Mouse (Mus musculus): ENCODE data around the gene Hist2h2aa1. TPM values are rescaled to one million over a fixed set of nuclear protein-coding genes. Genes with fewer than 3 reads are reported as not detected.
"Not testable (repeated sequence)": the region's sequence is repeated elsewhere in the genome, so short reads cannot be mapped to it uniquely, and the experiment has no call there.

Gene Hist2h2aa1
- polyA plus RNA-seq, 1 experiment from 2014 or later = 17.4 TPM

- no peak overlapping the region for H3K4me3 ChIP-seq (ENCODE audit: low read depth, low read length)
- ATAC-seq (ENCODE audit: low FRiP score) (no peak), DNase-seq (ENCODE audit: low spot score, missing footprints) (no peak)
- no peaks in the 10 kb centered on the region for H3K36me3 ChIP-seq (ENCODE audit: control insufficient read depth, insufficient read depth, low read length)
- no peak overlapping the region for H3K4me2 ChIP-seq
- no peak overlapping the region for H3K9ac ChIP-seq (ENCODE audit: low read length)
- WGBS = 18% methylated on average over 15 of the region's 15 CpGs
- H3K27me3 ChIP-seq (ENCODE audit: control insufficient read depth, insufficient read depth, low read length) = no peaks in the 10 kb centered on the region
- no peak overlapping the region for H3K27ac ChIP-seq (ENCODE audit: low read depth, low read length)
- no peaks in the 10 kb centered on the region for H3K9me3 ChIP-seq (ENCODE audit: control insufficient read depth, low read length)
- H3K4me1 ChIP-seq (ENCODE audit: control insufficient read depth, insufficient read depth, low read length) = no peaks in the 10 kb centered on the region
These were observed 36.1 kb upstream of the Hist2h2aa1 start for GRCm38 (mm10) chr3:96209242-96209641.

- H3K4me1 ChIP-seq (ENCODE audit: control insufficient read depth, insufficient read depth, low read length) = peaks cover 19% of the 10 kb centered on the region
- H3K27me3 ChIP-seq (ENCODE audit: control insufficient read depth, insufficient read depth, low read length) = no peaks in the 10 kb centered on the region
- under 1% methylated on average over 12 of the region's 12 CpGs for WGBS
- DNase-seq (ENCODE audit: low spot score, missing footprints) (peak; percentile 95), ATAC-seq (ENCODE audit: low FRiP score) (peak; percentile 26; the same call in 1 of the 2 replicates)
- H3K4me2 ChIP-seq = peak overlapping the region; percentile 85
- H3K9ac ChIP-seq (ENCODE audit: low read length) = peak overlapping the region; percentile 94
- H3K4me3 ChIP-seq (ENCODE audit: low read depth, low read length) = peak overlapping the region; percentile 60
- no peaks in the 10 kb centered on the region for H3K9me3 ChIP-seq (ENCODE audit: control insufficient read depth, low read length)
- no peaks in the 10 kb centered on the region for H3K36me3 ChIP-seq (ENCODE audit: control insufficient read depth, insufficient read depth, low read length)
- peak overlapping the region; percentile 96 for H3K27ac ChIP-seq (ENCODE audit: low read depth, low read length)
These were observed 26.1 kb upstream of the Hist2h2aa1 start for GRCm38 (mm10) chr3:96219191-96219641.

GRCm38 (mm10) chr3:96219661-96220130 is 25.6 kb upstream of the Hist2h2aa1 start, which contains the start of the genes Bola1 and Hist2h2ab:
TSS of gene Bola1 (minus strand) at chr3:96219709.
TSS of gene Hist2h2ab (plus strand) at chr3:96219865.
- Histone ChIP-seq H3K4me1 (ENCODE audit: control insufficient read depth, insufficient read depth, low read length) (peaks cover 19% of the 10 kb centered on the region), H3K4me2 (peak within 1 kb of the TSS; percentile 85), H3K9me3 (ENCODE audit: control insufficient read depth, low read length) (no peaks in the 10 kb centered on the region), H3K27me3 (ENCODE audit: control insufficient read depth, insufficient read depth, low read length) (no peaks in the 10 kb centered on the region), H3K27ac (ENCODE audit: low read depth, low read length) (peak within 1 kb of the TSS; percentile 96), H3K4me3 (ENCODE audit: low read depth, low read length) (peak within 1 kb of the TSS; percentile 60), H3K9ac (ENCODE audit: low read length) (peak within 1 kb of the TSS; percentile 94), H3K36me3 (ENCODE audit: control insufficient read depth, insufficient read depth, low read length) (no peaks in the 10 kb centered on the region)
- WGBS = 0% methylated on average over 37 of the region's 37 CpGs
- DNase-seq (ENCODE audit: low spot score, missing footprints) (peak; percentile 98), ATAC-seq (ENCODE audit: low FRiP score) (peak; percentile 89)

- H3K4me2 ChIP-seq = peak overlapping the region; percentile 85
- peak overlapping the region; percentile 96 for H3K27ac ChIP-seq (ENCODE audit: low read depth, low read length)
- H3K27me3 ChIP-seq (ENCODE audit: control insufficient read depth, insufficient read depth, low read length); H3K36me3 ChIP-seq (ENCODE audit: control insufficient read depth, insufficient read depth, low read length); H3K9me3 ChIP-seq (ENCODE audit: control insufficient read depth, low read length): not testable (repeated sequence)
- DNase-seq (ENCODE audit: low spot score, missing footprints) (peak; percentile 97), ATAC-seq (ENCODE audit: low FRiP score) (peak; percentile 14)
- peaks cover 20% of the 10 kb centered on the region for H3K4me1 ChIP-seq (ENCODE audit: control insufficient read depth, insufficient read depth, low read length)
- under 1% methylated on average over 33 of the region's 47 CpGs for WGBS
- peak overlapping the region; percentile 94 for H3K9ac ChIP-seq (ENCODE audit: low read length)
- H3K4me3 ChIP-seq (ENCODE audit: low read depth, low read length) = peak overlapping the region; percentile 60
These were observed 25.0 kb upstream of the Hist2h2aa1 start for GRCm38 (mm10) chr3:96220131-96220764.

GRCm38 (mm10) chr3:96220765-96221639 is 24.3 kb upstream of the Hist2h2aa1 start, which contains the start of the genes Hist2h2ac and Hist2h2be:
TSS of gene Hist2h2ac (minus strand) at chr3:96220880.
TSS of gene Hist2h2be (plus strand) at chr3:96221119.
- Histone ChIP-seq H3K27me3 (ENCODE audit: control insufficient read depth, insufficient read depth, low read length) (no peaks in the 10 kb centered on the region), H3K4me2 (peak within 1 kb of the TSS; percentile 85), H3K4me3 (ENCODE audit: low read depth, low read length) (peak within 1 kb of the TSS; percentile 60), H3K9ac (ENCODE audit: low read length) (peak within 1 kb of the TSS; percentile 94), H3K9me3 (ENCODE audit: control insufficient read depth, low read length) (no peaks in the 10 kb centered on the region), H3K36me3 (ENCODE audit: control insufficient read depth, insufficient read depth, low read length) (no peaks in the 10 kb centered on the region), H3K4me1 (ENCODE audit: control insufficient read depth, insufficient read depth, low read length) (peaks cover 24% of the 10 kb centered on the region), H3K27ac (ENCODE audit: low read depth, low read length) (peak within 1 kb of the TSS; percentile 96)
- ATAC-seq (ENCODE audit: low FRiP score) (peak; percentile 88), DNase-seq (ENCODE audit: low spot score, missing footprints) (peak; percentile 98)
- WGBS = under 1% methylated on average over 43 of the region's 43 CpGs

GRCm38 (mm10) chr3:96221640-96222038 is 23.7 kb upstream of the Hist2h2aa1 start:
- WGBS = 14% methylated on average over 9 of the region's 9 CpGs
- H3K27ac ChIP-seq (ENCODE audit: low read depth, low read length) = peak overlapping the region; percentile 96
- peak overlapping the region; percentile 94 for H3K9ac ChIP-seq (ENCODE audit: low read length)
- H3K9me3 ChIP-seq (ENCODE audit: control insufficient read depth, low read length) = no peaks in the 10 kb centered on the region
- peaks cover 26% of the 10 kb centered on the region for H3K4me1 ChIP-seq (ENCODE audit: control insufficient read depth, insufficient read depth, low read length)
- H3K4me2 ChIP-seq = peak overlapping the region; percentile 85
- no peak for ATAC-seq (ENCODE audit: low FRiP score)
- peak overlapping the region; percentile 60 for H3K4me3 ChIP-seq (ENCODE audit: low read depth, low read length)
- peak; percentile 93 for DNase-seq (ENCODE audit: low spot score, missing footprints)
- no peaks in the 10 kb centered on the region for H3K27me3 ChIP-seq (ENCODE audit: control insufficient read depth, insufficient read depth, low read length)
- no peaks in the 10 kb centered on the region for H3K36me3 ChIP-seq (ENCODE audit: control insufficient read depth, insufficient read depth, low read length)

GRCm38 (mm10) chr3:96222774-96223173 is 22.5 kb upstream of the Hist2h2aa1 start:
- no peak for DNase-seq (ENCODE audit: low spot score, missing footprints)
- H3K27me3 ChIP-seq (ENCODE audit: control insufficient read depth, insufficient read depth, low read length) = no peaks in the 10 kb centered on the region
- peak overlapping the region; percentile 5 for H3K4me2 ChIP-seq
- no peak for ATAC-seq (ENCODE audit: low FRiP score)
- no peak overlapping the region for H3K27ac ChIP-seq (ENCODE audit: low read depth, low read length)
- H3K4me1 ChIP-seq (ENCODE audit: control insufficient read depth, insufficient read depth, low read length) = peaks cover 26% of the 10 kb centered on the region
- no peaks in the 10 kb centered on the region for H3K36me3 ChIP-seq (ENCODE audit: control insufficient read depth, insufficient read depth, low read length)
- no peak overlapping the region for H3K9ac ChIP-seq (ENCODE audit: low read length)
- no peak overlapping the region for H3K4me3 ChIP-seq (ENCODE audit: low read depth, low read length)
- 89% methylated on average over 4 of the region's 4 CpGs for WGBS
- H3K9me3 ChIP-seq (ENCODE audit: control insufficient read depth, low read length) = no peaks in the 10 kb centered on the region

- Histone ChIP-seq H3K9ac (ENCODE audit: low read length) (peak overlapping the region; percentile 18), H3K4me1 (ENCODE audit: control insufficient read depth, insufficient read depth, low read length) (peaks cover 21% of the 10 kb centered on the region), H3K27me3 (ENCODE audit: control insufficient read depth, insufficient read depth, low read length) (no peaks in the 10 kb centered on the region), H3K36me3 (ENCODE audit: control insufficient read depth, insufficient read depth, low read length) (no peaks in the 10 kb centered on the region), H3K4me3 (ENCODE audit: low read depth, low read length) (no peak overlapping the region), H3K9me3 (ENCODE audit: control insufficient read depth, low read length) (no peaks in the 10 kb centered on the region), H3K27ac (ENCODE audit: low read depth, low read length) (no peak overlapping the region), H3K4me2 (no peak overlapping the region)
- 15% methylated on average over 2 of the region's 2 CpGs for WGBS
- no peak for ATAC-seq (ENCODE audit: low FRiP score)
- DNase-seq (ENCODE audit: low spot score, missing footprints) = no peak
These were observed 19.9 kb upstream of the Hist2h2aa1 start for GRCm38 (mm10) chr3:96225421-96225820.

Measured in midbrain, embryonic 11.5 days (tissue).